Mouse (Mus musculus) MEL (cell line): Measurements from ENCODE around the gene Map3k20.

Source experiments
- CTCF ChIP-seq, 3 experiments: IDR thresholded peaks in 2 of 3; conservative IDR thresholded peaks in 1 of 3; 2 replicates each; pipeline ENCODE4 v1.5.1; 2011 to 2012; ENCODE audit warnings: low read length in 3 of 3, low read depth in 2 of 3, mild to moderate bottlenecking in 2 of 3, improper control_type of control experiment in 1 of 3, inconsistent platforms in 1 of 3, mixed read lengths in 1 of 3, moderate library complexity in 1 of 3; ENCODE audit not compliant: control insufficient read depth in 1 of 3, insufficient read depth in 1 of 3, poor library complexity in 1 of 3, severe bottlenecking in 1 of 3
- JUND ChIP-seq: IDR thresholded peaks from 2 replicates; pipeline ENCODE4 v1.6.1; 2011; ENCODE audit warnings: low read depth, mild to moderate bottlenecking, improper control_type of control experiment, low read length
- MAZ ChIP-seq: IDR thresholded peaks from 2 replicates; pipeline ENCODE4 v1.6.1; 2012; ENCODE audit warnings: low read depth, mild to moderate bottlenecking, inconsistent platforms, low read length, improper control_type of control experiment
- POLR2A ChIP-seq, 2 experiments: IDR thresholded peaks; 2 replicates each; pipeline ENCODE4 v1.6.1; 2011 to 2012; ENCODE audit warnings: low read length in 2 of 2, mild to moderate bottlenecking in 2 of 2, control low read depth in 1 of 2, improper control_type of control experiment in 1 of 2, low read depth in 1 of 2, moderate library complexity in 1 of 2; ENCODE audit not compliant: control insufficient read depth in 1 of 2, insufficient read depth in 1 of 2, poor library complexity in 1 of 2
- RCOR1 ChIP-seq: IDR thresholded peaks from 2 replicates; pipeline ENCODE4 v1.6.1; 2012; ENCODE audit warnings: low read depth, mild to moderate bottlenecking, inconsistent platforms, low read length, improper control_type of control experiment
- ZKSCAN1 ChIP-seq: IDR thresholded peaks from 2 replicates; pipeline ENCODE4 v1.6.1; 2012; ENCODE audit warnings: low read depth, mild to moderate bottlenecking, inconsistent platforms, low read length, improper control_type of control experiment, moderate library complexity

GRCm38 (mm10) chr2:72366503-72366902 is 81.1 kb downstream of the Map3k20 start:
- TF ChIP-seq POLR2A (IDR thresholded peaks at IDR 0.05; ENCODE audit: control insufficient read depth in 1 of 2, insufficient read depth in 1 of 2, low read depth in 1 of 2, low read length in 2 of 2, poor library complexity in 1 of 2) (no peak), JUND (no peak), ZKSCAN1 (no peak), CTCF (IDR thresholded peaks at IDR 0.05 in 2 of 3, conservative IDR thresholded peaks at IDR 0.05 in 1 of 3; ENCODE audit: control insufficient read depth in 1 of 3, insufficient read depth in 1 of 3, low read depth in 2 of 3, low read length in 3 of 3, poor library complexity in 1 of 3, severe bottlenecking in 1 of 3) (no peak), MAZ (no peak), RCOR1 (no peak)
